Mouse (Mus musculus): ENCODE measurements around the gene Sstr3. TPM values are rescaled to one million over a fixed set of nuclear protein-coding genes. Genes with fewer than 3 reads are reported as not detected.

Gene Sstr3
- polyA plus RNA-seq, 1 experiment, result not detected

- H3K4me1 ChIP-seq (ENCODE audit: control insufficient read depth, insufficient read depth, low read length), result peaks cover 2% of the 10 kb centered on the region; the same call in 1 of the 2 replicates
- 92% methylated on average over 14 of the region's 14 CpGs for WGBS
- TF ChIP-seq POLR2A (IDR thresholded peaks at IDR 0.05; ENCODE audit: insufficient read depth, low read depth, low read length), result no peak
- no peak for TF ChIP-seq CTCF (IDR thresholded peaks at IDR 0.05; ENCODE audit: insufficient read depth, low read depth, low read length)
- no peak overlapping the region for H3K27ac ChIP-seq (ENCODE audit: insufficient read depth, low read depth, low read length)
- no peak overlapping the region for H3K4me3 ChIP-seq (ENCODE audit: insufficient read depth, low read depth, low read length)
Observed at GRCm38 (mm10) chr15:78513019-78513418, 31.5 kb downstream of the Sstr3 start.

GRCm38 (mm10) chr15:78511951-78512350 is 32.5 kb downstream of the Sstr3 start:
- no peak overlapping the region for H3K27ac ChIP-seq (ENCODE audit: insufficient read depth, low read depth, low read length)
- no peak overlapping the region for H3K4me3 ChIP-seq (ENCODE audit: insufficient read depth, low read depth, low read length)
- H3K4me1 ChIP-seq (ENCODE audit: control insufficient read depth, insufficient read depth, low read length), result peaks cover 2% of the 10 kb centered on the region; the same call in 1 of the 2 replicates
- TF ChIP-seq CTCF (IDR thresholded peaks at IDR 0.05; ENCODE audit: insufficient read depth, low read depth, low read length) (no peak), POLR2A (IDR thresholded peaks at IDR 0.05; ENCODE audit: insufficient read depth, low read depth, low read length) (no peak)
- WGBS, result 90% methylated on average over 7 of the region's 7 CpGs

- TF ChIP-seq CTCF (IDR thresholded peaks at IDR 0.05; ENCODE audit: insufficient read depth, low read depth, low read length) (no peak), POLR2A (IDR thresholded peaks at IDR 0.05; ENCODE audit: insufficient read depth, low read depth, low read length) (no peak)
- H3K27ac ChIP-seq (ENCODE audit: insufficient read depth, low read depth, low read length), result no peak overlapping the region
- H3K4me1 ChIP-seq (ENCODE audit: control insufficient read depth, insufficient read depth, low read length), result peaks cover 2% of the 10 kb centered on the region; the same call in 1 of the 2 replicates
- no peak overlapping the region for H3K4me3 ChIP-seq (ENCODE audit: insufficient read depth, low read depth, low read length)
- 91% methylated on average over 6 of the region's 6 CpGs for WGBS
Observed at GRCm38 (mm10) chr15:78510736-78511135, 33.7 kb downstream of the Sstr3 start.

- no peak for TF ChIP-seq CTCF (IDR thresholded peaks at IDR 0.05; ENCODE audit: insufficient read depth, low read depth, low read length)
- no peak for TF ChIP-seq POLR2A (IDR thresholded peaks at IDR 0.05; ENCODE audit: insufficient read depth, low read depth, low read length)
- Histone ChIP-seq H3K4me1 (ENCODE audit: control insufficient read depth, insufficient read depth, low read length) (peaks cover 2% of the 10 kb centered on the region; the same call in 1 of the 2 replicates), H3K4me3 (ENCODE audit: insufficient read depth, low read depth, low read length) (no peak overlapping the region), H3K27ac (ENCODE audit: insufficient read depth, low read depth, low read length) (no peak overlapping the region)
- WGBS, result 76% methylated on average over 8 of the region's 8 CpGs
Observed at GRCm38 (mm10) chr15:78510121-78510576, 34.3 kb downstream of the Sstr3 start.

- no peak for TF ChIP-seq POLR2A (IDR thresholded peaks at IDR 0.05; ENCODE audit: insufficient read depth, low read depth, low read length)
- TF ChIP-seq CTCF (IDR thresholded peaks at IDR 0.05; ENCODE audit: insufficient read depth, low read depth, low read length), result no peak
- Histone ChIP-seq H3K4me1 (ENCODE audit: control insufficient read depth, insufficient read depth, low read length) (no peaks in the 10 kb centered on the region), H3K4me3 (ENCODE audit: insufficient read depth, low read depth, low read length) (no peak overlapping the region), H3K27ac (ENCODE audit: insufficient read depth, low read depth, low read length) (no peak overlapping the region)
- WGBS, result 67% methylated on average over 12 of the region's 12 CpGs
Observed at GRCm38 (mm10) chr15:78509297-78509899, 35.1 kb downstream of the Sstr3 start.

GRCm38 (mm10) chr15:78508443-78508842 is 36.0 kb downstream of the Sstr3 start:
- 55% methylated on average over 7 of the region's 7 CpGs for WGBS
- Histone ChIP-seq H3K27ac (ENCODE audit: insufficient read depth, low read depth, low read length) (no peak overlapping the region), H3K4me3 (ENCODE audit: insufficient read depth, low read depth, low read length) (no peak overlapping the region), H3K4me1 (ENCODE audit: control insufficient read depth, insufficient read depth, low read length) (no peaks in the 10 kb centered on the region)
- TF ChIP-seq CTCF (IDR thresholded peaks at IDR 0.05; ENCODE audit: insufficient read depth, low read depth, low read length), result no peak
- TF ChIP-seq POLR2A (IDR thresholded peaks at IDR 0.05; ENCODE audit: insufficient read depth, low read depth, low read length), result no peak

- TF ChIP-seq POLR2A (IDR thresholded peaks at IDR 0.05; ENCODE audit: insufficient read depth, low read depth, low read length), result no peak
- Histone ChIP-seq H3K4me1 (ENCODE audit: control insufficient read depth, insufficient read depth, low read length) (no peaks in the 10 kb centered on the region), H3K4me3 (ENCODE audit: insufficient read depth, low read depth, low read length) (no peak overlapping the region), H3K27ac (ENCODE audit: insufficient read depth, low read depth, low read length) (no peak overlapping the region)
- WGBS, result 84% methylated on average over 3 of the region's 3 CpGs
Observed at GRCm38 (mm10) chr15:78505541-78505940, 38.9 kb downstream of the Sstr3 start.

- no peak overlapping the region for H3K4me3 ChIP-seq (ENCODE audit: insufficient read depth, low read depth, low read length)
- WGBS, result 95% methylated on average over 5 of the region's 5 CpGs
- H3K4me1 ChIP-seq (ENCODE audit: control insufficient read depth, insufficient read depth, low read length), result no peaks in the 10 kb centered on the region
Observed at GRCm38 (mm10) chr15:78504816-78505215, 39.7 kb downstream of the Sstr3 start.

GRCm38 (mm10) chr15:78504013-78504412 is 40.5 kb downstream of the Sstr3 start:
- TF ChIP-seq CTCF (IDR thresholded peaks at IDR 0.05; ENCODE audit: insufficient read depth, low read depth, low read length) (no peak), POLR2A (IDR thresholded peaks at IDR 0.05; ENCODE audit: insufficient read depth, low read depth, low read length) (no peak)
- no peaks in the 10 kb centered on the region for H3K4me1 ChIP-seq (ENCODE audit: control insufficient read depth, insufficient read depth, low read length)
- WGBS, result 67% methylated on average over 1 of the region's 1 CpGs
- no peak overlapping the region for H3K4me3 ChIP-seq (ENCODE audit: insufficient read depth, low read depth, low read length)
- H3K27ac ChIP-seq (ENCODE audit: insufficient read depth, low read depth, low read length), result no peak overlapping the region

More at GRCm38 (mm10) chr15:78504816-78505215, 39.7 kb downstream of the Sstr3 start:
- TF ChIP-seq CTCF (IDR thresholded peaks at IDR 0.05; ENCODE audit: insufficient read depth, low read depth, low read length) (no peak), POLR2A (IDR thresholded peaks at IDR 0.05; ENCODE audit: insufficient read depth, low read depth, low read length) (no peak)
- no peak overlapping the region for H3K27ac ChIP-seq (ENCODE audit: insufficient read depth, low read depth, low read length)
